Mouse (Mus musculus): ENCODE measurements around the gene Foxred2.

Gene Foxred2

GRCm38 (mm10) chr15:77949061-77949460 is 7.5 kb downstream of the Foxred2 start:
- DNase-seq (ENCODE audit: low read depth, low spot score): no peak

DNA sequence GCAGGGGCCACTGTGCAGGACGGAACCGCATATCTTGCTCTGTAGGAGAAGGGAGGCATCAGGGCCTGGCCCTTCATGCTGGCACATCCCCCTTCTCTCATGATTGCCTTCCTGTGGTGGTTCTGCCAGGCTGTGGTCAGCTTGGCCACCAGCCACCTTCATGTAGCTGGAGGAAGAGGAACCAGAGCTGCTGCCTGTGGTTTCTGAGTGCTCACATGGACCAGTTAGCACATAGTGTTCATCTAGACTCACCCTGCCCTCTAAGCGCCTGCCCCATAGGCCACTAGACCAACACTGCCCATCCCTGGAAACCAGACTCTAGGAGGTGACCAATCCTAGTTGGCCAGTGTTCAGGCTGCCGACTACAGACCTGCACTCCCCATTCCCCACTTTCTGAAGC is 10.8 kb downstream of the Foxred2 start:
- no peak for DNase-seq (ENCODE audit: low read depth, low spot score)

DNA sequence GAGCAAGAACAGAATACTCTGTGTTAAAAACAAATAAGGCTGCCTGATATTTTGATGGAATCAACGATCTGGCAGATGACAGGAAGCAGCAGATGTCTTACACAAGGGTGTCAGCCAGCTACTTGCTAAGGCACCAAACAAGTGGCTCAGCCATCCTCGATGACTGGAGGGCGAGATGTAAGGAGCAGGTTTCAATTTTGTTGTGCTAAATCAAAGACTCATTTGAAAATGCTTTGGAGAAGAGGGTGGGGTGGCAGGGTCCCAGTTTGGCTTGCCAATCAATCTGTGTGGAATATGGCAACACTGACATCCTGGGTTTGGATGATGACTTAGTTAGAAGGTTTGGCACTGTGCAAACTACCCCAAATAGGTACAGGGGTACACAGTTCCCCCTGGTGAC is 15.0 kb downstream of the Foxred2 start:
- no peak for DNase-seq (ENCODE audit: low read depth, low spot score)

DNA sequence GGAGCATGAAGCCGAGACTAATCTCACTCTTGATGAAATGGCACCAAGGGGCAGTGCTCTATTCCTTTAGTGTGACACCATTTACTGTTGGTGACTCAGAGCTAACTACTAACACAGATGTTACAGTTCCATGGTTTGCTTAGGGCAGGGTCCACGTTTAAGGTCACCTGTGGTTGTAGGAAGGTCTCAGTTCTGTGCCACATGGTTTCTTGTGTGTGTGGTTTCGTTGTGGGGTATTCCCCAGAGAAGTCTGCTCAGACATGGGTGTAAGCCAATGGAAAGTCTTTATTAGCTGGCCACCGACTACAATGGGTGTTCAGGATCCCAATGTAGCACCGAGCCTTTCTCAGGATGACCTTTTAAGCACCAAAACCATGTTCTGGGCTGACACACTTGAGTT is 18.0 kb downstream of the Foxred2 start:
- no peak for DNase-seq (ENCODE audit: low read depth, low spot score)

- DNase-seq (ENCODE audit: low read depth, low spot score): no peak
These were observed 20.7 kb downstream of the Foxred2 start for GRCm38 (mm10) chr15:77935673-77936375.

DNA sequence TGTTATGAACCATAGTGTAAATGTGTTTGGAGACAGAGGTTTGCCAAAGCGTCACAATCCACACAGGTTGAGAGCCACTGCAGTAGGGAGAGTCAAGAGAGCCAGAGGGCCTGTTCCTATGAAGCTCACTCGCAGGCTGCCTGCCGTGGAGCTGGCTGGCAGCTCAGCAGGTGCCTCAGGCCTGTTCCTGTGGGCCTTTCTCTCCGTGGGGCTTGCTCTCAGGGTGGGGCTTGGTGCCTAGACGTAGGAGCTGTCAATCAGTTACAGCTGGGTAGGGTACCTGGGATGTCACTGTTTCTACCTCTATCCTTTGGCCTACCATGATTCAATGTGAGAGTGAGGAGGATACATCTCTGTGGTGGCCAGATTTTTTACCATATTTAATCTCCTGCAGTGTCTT is 21.6 kb downstream of the Foxred2 start:
- no peak for DNase-seq (ENCODE audit: low read depth, low spot score)

DNA sequence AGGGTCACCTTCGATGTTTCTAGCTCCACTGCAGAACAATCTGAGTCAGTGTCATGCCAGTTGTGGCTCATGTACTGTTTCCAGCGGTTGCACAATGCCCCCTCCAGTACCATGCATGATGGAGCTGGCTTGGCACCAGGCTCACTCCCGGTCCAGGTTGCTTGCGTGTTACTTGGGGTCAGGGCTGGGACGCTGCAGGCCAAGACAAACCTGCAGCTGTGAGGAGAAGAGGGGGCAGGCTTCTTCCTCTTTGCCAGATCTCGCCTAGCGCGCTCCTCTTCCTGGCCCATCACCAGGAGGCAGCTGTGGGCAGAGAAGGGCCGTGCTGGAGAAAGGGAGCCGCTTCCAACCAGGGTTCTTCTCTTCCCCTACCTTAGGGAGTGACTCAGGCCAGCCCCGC is 22.2 kb downstream of the Foxred2 start:
- no peak for DNase-seq (ENCODE audit: low read depth, low spot score)

GRCm38 (mm10) chr15:77933770-77934169 is 22.8 kb downstream of the Foxred2 start:
- DNase-seq (ENCODE audit: low read depth, low spot score): peak; percentile 91

DNA sequence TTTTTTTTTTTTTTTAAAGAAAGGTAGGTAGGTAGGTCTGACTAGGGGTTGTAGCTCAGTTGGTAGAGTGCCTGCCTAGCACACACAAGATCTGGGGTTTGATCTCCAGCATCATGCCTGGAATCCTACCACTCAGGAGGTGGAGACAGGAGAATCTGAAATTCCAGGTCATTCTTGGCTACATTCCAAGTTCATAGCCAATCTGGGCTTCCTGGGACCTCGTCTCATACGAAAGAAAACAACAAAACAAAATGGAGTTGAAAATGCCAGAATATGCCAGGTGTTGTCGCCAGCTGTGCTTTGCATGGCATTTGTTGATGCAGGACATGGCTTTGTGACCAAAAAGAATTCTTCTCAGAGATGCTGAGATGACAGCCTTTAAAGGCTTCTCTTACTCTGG is 23.3 kb downstream of the Foxred2 start:
- DNase-seq (ENCODE audit: low read depth, low spot score): no peak

DNA sequence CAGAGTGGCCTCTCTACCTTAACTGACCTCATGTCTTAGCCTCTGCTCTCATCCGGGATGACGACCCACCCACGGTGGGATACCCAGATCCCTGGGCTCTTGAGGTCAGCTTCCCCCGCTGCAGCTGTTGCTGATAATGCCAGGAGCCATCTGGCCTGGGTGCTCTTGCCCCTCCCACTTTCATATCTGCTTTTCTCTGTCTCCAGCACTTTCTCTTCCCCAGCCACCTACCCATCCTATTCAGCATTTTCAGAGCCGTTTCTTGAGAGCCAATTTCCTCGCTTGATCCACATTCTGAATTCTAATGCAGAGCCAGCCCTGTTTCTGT is 24.9 kb downstream of the Foxred2 start:
- DNase-seq (ENCODE audit: low read depth, low spot score): no peak

DNA sequence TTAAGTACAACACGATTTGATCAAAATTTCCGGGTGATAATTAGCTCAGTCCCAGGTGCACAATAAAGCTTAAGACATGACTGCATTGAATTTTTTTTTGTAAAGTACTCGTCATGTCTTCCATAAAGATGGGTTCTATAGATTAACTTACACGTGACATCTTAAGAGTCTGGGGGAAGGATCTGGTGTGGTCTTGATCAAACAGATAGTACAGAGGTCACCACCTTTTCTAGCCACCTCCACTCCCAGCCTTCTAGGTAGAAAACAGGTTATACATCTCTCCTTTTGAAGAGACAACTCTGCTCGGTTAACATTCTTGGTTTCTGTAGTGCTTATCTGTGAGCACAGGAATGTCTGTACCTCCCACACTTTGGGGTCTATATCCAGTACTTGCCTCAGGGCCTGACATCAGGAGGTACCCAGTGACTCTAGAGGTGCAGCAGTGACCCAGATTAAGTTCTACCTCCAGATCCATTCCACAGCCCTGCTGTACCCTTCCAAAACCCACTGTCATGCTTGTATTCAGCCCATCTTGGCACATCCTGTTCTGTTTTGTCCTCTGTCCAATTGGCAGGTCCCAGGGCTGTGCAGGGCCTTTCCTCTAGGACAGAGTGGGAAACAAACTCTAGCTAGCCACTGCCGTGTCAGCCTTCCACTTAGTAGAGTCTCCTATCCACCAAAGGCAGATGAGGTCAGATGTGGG is 25.4 kb downstream of the Foxred2 start:
- no peak for DNase-seq (ENCODE audit: low read depth, low spot score)

GRCm38 (mm10) chr15:77929804-77930203 is 26.7 kb downstream of the Foxred2 start:
- DNase-seq (ENCODE audit: low read depth, low spot score): no peak

DNA sequence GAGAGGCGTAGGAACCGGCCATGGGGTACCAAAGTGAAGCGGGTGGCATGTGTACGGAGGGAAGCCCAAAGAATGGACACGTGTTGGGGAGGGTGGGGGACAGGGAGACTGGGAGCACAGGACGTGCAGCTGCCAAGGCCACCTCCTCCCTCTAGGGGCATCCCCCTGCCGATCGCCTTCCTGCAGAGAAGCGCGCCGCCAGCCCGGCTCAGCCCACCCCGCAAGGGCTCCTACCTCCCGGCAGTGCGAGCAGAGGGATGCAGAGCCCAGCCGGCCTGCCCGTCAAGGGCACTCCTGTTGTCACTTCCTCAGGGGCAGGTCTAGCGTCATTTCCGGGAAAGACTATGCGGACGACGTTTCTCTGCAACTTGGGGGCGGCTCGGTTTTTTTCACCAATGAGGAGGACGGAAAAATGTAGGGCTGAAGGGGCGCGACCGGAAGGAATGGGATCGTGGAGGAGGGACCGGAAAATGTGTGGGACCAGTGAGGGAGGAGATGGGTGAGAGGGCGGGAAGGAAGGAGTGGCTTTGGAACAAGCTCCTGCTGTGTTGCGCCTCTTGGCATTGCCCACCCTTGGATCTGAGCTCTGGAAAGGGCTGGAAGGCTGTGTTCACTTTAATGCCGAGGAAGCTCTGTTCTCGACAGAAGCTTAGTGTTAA is 27.7 kb downstream of the Foxred2 start, which contains the start of gene Txn2:
Txn2 (minus strand) TSS at position 334 of the 659 bp plus-strand sequence.
- DNase-seq (ENCODE audit: low read depth, low spot score): peak; percentile 99

DNA sequence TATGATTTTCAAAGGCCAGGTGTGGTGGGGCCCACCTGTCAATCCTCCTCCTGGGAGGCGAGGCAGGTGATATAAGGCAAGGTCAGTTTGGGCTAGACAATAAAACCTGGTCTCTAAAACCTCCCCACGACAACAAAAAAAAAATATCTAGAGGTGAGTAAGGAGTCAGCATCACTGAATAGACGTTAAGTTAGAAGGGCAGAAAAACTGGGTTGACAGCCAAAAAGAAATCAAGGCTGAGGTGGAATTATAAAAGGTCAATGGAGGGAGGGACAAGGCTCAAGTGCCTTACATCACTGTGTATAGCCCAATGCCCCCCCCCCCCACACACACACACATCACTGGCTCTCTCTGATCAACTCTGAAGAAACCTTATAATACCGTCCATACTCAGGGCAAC is 28.4 kb downstream of the Foxred2 start:
- no peak for DNase-seq (ENCODE audit: low read depth, low spot score)

GRCm38 (mm10) chr15:77926921-77927320 is 29.6 kb downstream of the Foxred2 start:
- no peak for DNase-seq (ENCODE audit: low read depth, low spot score)

DNA sequence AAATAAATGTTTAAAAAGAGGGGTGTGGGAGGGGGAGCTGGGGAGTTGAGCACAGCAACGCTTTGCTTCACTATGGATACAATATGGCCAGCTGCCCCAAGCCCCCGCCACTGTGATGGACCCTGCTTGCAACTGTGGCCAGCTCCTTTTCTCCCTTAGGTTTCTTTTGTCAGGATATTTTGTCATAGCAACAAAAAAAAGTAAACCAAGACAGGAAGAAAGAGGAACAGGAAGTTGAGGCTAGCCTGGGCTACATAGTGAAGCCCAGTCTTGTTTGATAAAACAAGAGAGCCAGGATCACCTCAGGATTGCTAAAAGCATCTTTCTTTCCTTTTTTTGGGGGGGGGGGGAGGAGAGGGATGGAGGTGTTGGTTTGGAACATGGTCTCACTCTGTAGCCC is 31.3 kb downstream of the Foxred2 start:
- no peak for DNase-seq (ENCODE audit: low read depth, low spot score)

GRCm38 (mm10) chr15:77923267-77924035 is 33.1 kb downstream of the Foxred2 start:
- DNase-seq (ENCODE audit: low read depth, low spot score): no peak

DNA sequence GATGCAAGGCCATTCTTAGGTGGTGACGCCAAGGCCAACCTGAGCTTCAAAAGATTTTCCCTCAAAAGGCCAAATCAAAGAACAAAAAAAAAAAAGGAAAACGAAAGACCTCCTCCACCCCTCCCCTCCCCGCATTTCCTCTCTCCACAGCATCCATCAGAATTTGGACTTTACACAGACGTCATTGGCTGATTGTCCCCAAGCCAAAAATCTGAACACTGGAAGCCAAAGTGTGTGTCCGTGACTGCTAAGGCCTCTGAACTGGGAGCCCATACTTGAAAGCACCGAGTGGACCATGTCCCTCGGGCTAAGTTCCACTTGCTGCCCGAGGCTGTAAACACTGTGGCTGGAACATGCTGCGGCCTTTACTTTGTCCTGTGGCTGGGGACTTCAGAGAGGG is 33.8 kb downstream of the Foxred2 start:
- no peak for DNase-seq (ENCODE audit: low read depth, low spot score)

DNA sequence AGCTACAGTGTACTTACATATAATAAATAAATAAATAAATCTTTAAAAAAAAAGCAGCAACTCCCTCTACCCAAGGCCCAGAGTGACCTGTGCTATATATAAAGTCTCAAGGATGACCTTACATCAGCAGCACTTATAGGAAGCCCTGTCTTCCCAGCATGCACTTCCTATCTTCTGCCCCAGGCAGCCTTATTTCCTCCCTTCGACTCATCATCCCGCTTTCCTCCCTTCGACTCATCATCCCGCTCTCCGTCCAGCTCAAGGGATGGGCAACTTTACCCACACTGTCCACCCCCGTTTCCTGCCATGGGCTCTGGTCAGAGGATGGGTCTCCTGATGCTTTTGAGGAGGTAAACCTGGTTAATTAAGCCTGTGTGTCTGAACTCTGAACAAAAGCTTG is 34.9 kb downstream of the Foxred2 start:
- DNase-seq (ENCODE audit: low read depth, low spot score): no peak

GRCm38 (mm10) chr15:77920511-77921462 is 35.7 kb downstream of the Foxred2 start:
- DNase-seq (ENCODE audit: low read depth, low spot score): peak; percentile 60

- no peak for DNase-seq (ENCODE audit: low read depth, low spot score)
These were observed 37.1 kb downstream of the Foxred2 start for GRCm38 (mm10) chr15:77919441-77919840.

Measured in ES-CJ7 (cell line).